Mouse (Mus musculus) stomach, postnatal 0 days (tissue): ENCODE measurements at regions not wholly inside any gene's neighbourhood (a gene's known extent, or its start where the extent isn't known, plus 50 kb on each side); places are given as distances from the start of the nearest gene placed in this dataset.
A peak's percentile ranks its signal among the peaks of the same experiment; 100 is the strongest.

Experiments used
- ATAC-seq: fragments of 200-750 bp; cut with Nextera tagmentation; 2 replicates; pipeline ENCODE4 v1.8.0; 2017; ENCODE audit not compliant: low FRiP score, low TSS enrichment
- DNase-seq: peaks from one replicate; pipeline ENCODE4 v3.0.0-alpha.2; 2016; ENCODE audit warnings: low spot score
- H3K27ac ChIP-seq: fragments of 300-500 bp; sonication (generic); replicated peaks from 2 replicates; pipeline ENCODE4 v1.5.1; 2014; ENCODE audit warnings: mild to moderate bottlenecking, control low read depth
- H3K27me3 ChIP-seq: fragments of 300-500 bp; sonication (generic); 2 replicates; pipeline ENCODE4 v1.6.1; 2014; ENCODE audit warnings: low read length; ENCODE audit not compliant: control insufficient read depth, insufficient read depth
- H3K36me3 ChIP-seq: fragments of 300-500 bp; sonication (generic); 2 replicates; pipeline ENCODE4 v1.6.1; 2014; ENCODE audit warnings: low read length, mixed read lengths; ENCODE audit not compliant: control insufficient read depth, insufficient read depth
- H3K4me1 ChIP-seq: fragments of 300-500 bp; sonication (generic); replicated peaks from 2 replicates; pipeline ENCODE4 v1.6.1; 2014; ENCODE audit warnings: antibody characterized with exemption; ENCODE audit not compliant: control insufficient read depth, insufficient read depth
- H3K4me2 ChIP-seq: fragments of 300-500 bp; sonication (generic); replicated peaks from 2 replicates; pipeline ENCODE4 v1.6.1; 2014; ENCODE audit warnings: low read depth, mild to moderate bottlenecking, control low read depth, moderate library complexity
- H3K4me3 ChIP-seq: fragments of 300-500 bp; sonication (generic); 2 replicates; pipeline ENCODE4 v1.5.1; 2014; ENCODE audit warnings: low read depth, low read length, control low read depth
- H3K9ac ChIP-seq: fragments of 300-500 bp; sonication (generic); 2 replicates; pipeline ENCODE4 v1.6.1; 2014; ENCODE audit warnings: mild to moderate bottlenecking, low read length, control low read depth, mixed read lengths
- H3K9me3 ChIP-seq: fragments of 300-500 bp; sonication (generic); 2 replicates; pipeline ENCODE4 v1.6.1; 2016; ENCODE audit warnings: low read length; ENCODE audit not compliant: control insufficient read depth
- CTCF ChIP-seq: IDR thresholded peaks from 2 replicates; pipeline ENCODE4 v1.5.1; 2016; ENCODE audit warnings: antibody characterized with exemption, low read depth, mild to moderate bottlenecking, moderate library complexity
- EP300 ChIP-seq: optimal IDR thresholded peaks from 2 replicates; pipeline ENCODE3; 2016; ENCODE audit warnings: antibody characterized with exemption
- WGBS: fragments of 180-500 bp; shearing (Covaris S2); extraction: QIAGEN DNeasy Blood & Tissue Kit; methylation state at CpG from one replicate; pipeline ENCODE4 v1.1.7; 2014; 5-methylcytosine and 5-hydroxymethylcytosine counted together

DNA sequence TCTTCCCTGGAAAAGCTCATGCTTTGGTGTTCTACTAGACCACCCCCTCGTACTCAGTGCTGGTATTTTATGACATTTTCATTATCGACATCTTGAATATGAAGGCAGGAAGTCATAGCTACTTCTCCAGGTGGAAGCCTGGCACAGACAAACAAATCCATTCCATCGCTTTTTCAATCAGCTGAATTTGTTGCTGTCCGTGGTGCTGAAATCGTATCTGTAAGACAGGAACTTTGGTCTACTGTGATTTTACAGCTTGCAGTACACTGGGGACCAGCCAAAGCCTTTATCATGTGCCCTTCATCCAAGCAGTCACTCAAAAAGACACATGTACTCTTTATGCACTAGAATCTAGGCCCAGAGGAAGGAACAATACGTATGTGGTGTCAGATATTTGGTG lies 143.3 kb downstream of the Nmur2 start:
- Histone ChIP-seq H3K9ac (no peak overlapping the region), H3K9me3 (no peaks in the 10 kb centered on the region), H3K4me2 (no peak overlapping the region), H3K4me1 (no peaks in the 10 kb centered on the region), H3K27ac (no peak overlapping the region), H3K4me3 (no peak overlapping the region), H3K36me3 (no peaks in the 10 kb centered on the region), H3K27me3 (no peaks in the 10 kb centered on the region)
- ATAC-seq (no peak), DNase-seq (peak; percentile 30)
- WGBS: 14% methylated on average over 6 of the region's 6 CpGs
- TF ChIP-seq CTCF (no peak), EP300 (no peak)

DNA sequence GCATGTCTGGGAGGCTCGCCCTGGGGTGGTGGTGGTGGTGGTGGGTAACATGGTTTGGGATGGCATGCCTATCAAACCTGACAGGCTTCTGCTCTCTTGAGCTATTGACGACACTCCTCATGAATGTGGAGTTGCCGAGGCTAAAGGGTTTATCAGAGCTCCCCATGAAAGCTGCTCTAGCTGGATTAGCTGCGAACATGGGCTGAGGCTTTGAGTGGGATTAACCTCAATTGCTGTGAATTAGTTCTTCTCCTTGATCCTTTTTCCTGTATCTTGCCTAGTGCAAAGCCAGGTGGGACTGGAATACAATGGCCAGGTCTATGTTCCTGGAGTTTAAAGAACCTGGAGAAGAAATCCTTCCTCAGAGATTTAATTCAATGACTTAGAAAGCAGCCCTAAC lies 150.6 kb downstream of the Nmur2 start:
- Histone ChIP-seq H3K4me1 (no peaks in the 10 kb centered on the region), H3K9ac (no peak overlapping the region), H3K4me2 (no peak overlapping the region), H3K9me3 (no peaks in the 10 kb centered on the region), H3K27me3 (no peaks in the 10 kb centered on the region), H3K36me3 (no peaks in the 10 kb centered on the region), H3K4me3 (no peak overlapping the region), H3K27ac (no peak overlapping the region)
- whole genome bisulfite sequencing: 64% methylated on average over 4 of the region's 4 CpGs
- DNase-seq (no peak), ATAC-seq (no peak)
- no peak for TF ChIP-seq CTCF
- TF ChIP-seq EP300: no peak

- no peaks in the 10 kb centered on the region for H3K9me3 ChIP-seq
- no peak overlapping the region for H3K27ac ChIP-seq
- H3K27me3 ChIP-seq: no peaks in the 10 kb centered on the region
- no peak overlapping the region for H3K4me3 ChIP-seq
- H3K4me2 ChIP-seq: no peak overlapping the region
- TF ChIP-seq EP300: no peak
- no peak for TF ChIP-seq CTCF
- no peak overlapping the region for H3K9ac ChIP-seq
- H3K4me1 ChIP-seq: no peaks in the 10 kb centered on the region
- no peaks in the 10 kb centered on the region for H3K36me3 ChIP-seq
- DNase-seq (no peak), ATAC-seq (no peak)
- WGBS: 93% methylated on average over 2 of the region's 2 CpGs
These were observed 162.2 kb downstream of the Nmur2 start for GRCm38 (mm10) chr11:55878631-55879030.

- WGBS: 53% methylated on average over 2 of the region's 2 CpGs
- TF ChIP-seq EP300: no peak
- TF ChIP-seq CTCF: no peak
- Histone ChIP-seq H3K36me3 (no peaks in the 10 kb centered on the region), H3K27ac (no peak overlapping the region), H3K4me1 (no peaks in the 10 kb centered on the region), H3K4me3 (no peak overlapping the region), H3K4me2 (no peak overlapping the region), H3K9ac (no peak overlapping the region), H3K27me3 (no peaks in the 10 kb centered on the region), H3K9me3 (no peaks in the 10 kb centered on the region)
- ATAC-seq (no peak), DNase-seq (no peak)
These were observed 173.7 kb downstream of the Nmur2 start for GRCm38 (mm10) chr11:55867141-55867540.

DNA sequence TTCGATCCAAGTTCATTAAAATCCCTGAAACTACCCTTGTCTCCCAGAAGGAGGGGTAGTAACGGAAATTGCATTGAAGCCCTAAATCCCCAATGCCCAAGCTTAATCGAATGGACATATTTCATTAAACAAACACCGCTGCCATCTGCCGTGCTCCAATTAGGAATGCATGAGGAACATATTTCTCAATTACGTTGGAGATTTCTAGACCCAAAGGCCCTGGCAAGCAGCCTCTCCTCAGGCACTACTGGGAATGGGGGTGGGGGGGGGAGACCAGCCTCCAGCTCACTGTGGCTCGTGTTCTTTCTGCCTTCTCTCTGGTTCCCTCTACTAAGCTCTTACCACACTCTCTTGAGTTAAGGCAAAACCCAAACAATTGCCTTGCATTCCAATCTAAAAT lies 181.6 kb downstream of the Nmur2 start:
- Histone ChIP-seq H3K4me3 (no peak overlapping the region), H3K27me3 (no peaks in the 10 kb centered on the region), H3K36me3 (no peaks in the 10 kb centered on the region), H3K4me2 (no peak overlapping the region), H3K27ac (no peak overlapping the region), H3K9ac (no peak overlapping the region), H3K4me1 (no peaks in the 10 kb centered on the region), H3K9me3 (no peaks in the 10 kb centered on the region)
- WGBS: 76% methylated on average over 7 of the region's 7 CpGs
- TF ChIP-seq EP300 (no peak), CTCF (no peak)
- DNase-seq (no peak), ATAC-seq (no peak)

DNA sequence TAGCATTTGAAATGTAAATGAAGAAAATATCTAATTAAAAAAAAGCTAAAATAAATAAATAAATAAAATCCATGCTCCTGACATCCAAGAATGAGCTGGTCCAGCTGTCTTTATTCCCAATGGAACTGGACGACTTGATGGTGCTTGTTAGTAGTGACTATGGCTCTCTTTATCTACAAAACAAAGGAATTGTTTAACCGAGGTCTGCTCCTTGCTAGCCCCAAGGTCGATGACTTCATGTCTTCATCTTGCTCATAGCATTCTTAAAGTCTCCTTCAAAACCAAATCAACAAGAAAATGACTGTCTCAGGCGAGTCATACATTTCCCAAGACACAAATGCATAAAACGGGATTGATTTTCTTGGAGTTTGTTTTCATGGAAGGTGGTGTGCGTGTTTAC lies 212.5 kb upstream of the Glra1 start:
- WGBS: 76% methylated on average over 6 of the region's 6 CpGs
- no peak for ATAC-seq
- TF ChIP-seq EP300 (no peak), CTCF (no peak)

GRCm38 (mm10) chr11:55816566-55816965 lies 208.6 kb upstream of the Glra1 start:
- no peaks in the 10 kb centered on the region for H3K36me3 ChIP-seq
- no peak for TF ChIP-seq CTCF
- TF ChIP-seq EP300: no peak
- no peak overlapping the region for H3K4me3 ChIP-seq
- H3K27ac ChIP-seq: no peak overlapping the region
- DNase-seq (no peak), ATAC-seq (no peak)
- H3K4me2 ChIP-seq: no peak overlapping the region
- no peaks in the 10 kb centered on the region for H3K27me3 ChIP-seq
- no peaks in the 10 kb centered on the region for H3K9me3 ChIP-seq
- H3K4me1 ChIP-seq: no peaks in the 10 kb centered on the region
- H3K9ac ChIP-seq: no peak overlapping the region

More for the DNA sequence above, 212.5 kb upstream of the Glra1 start:
- H3K4me3 ChIP-seq: no peak overlapping the region
- no peaks in the 10 kb centered on the region for H3K4me1 ChIP-seq
- no peak for DNase-seq
- H3K4me2 ChIP-seq: no peak overlapping the region
- no peaks in the 10 kb centered on the region for H3K9me3 ChIP-seq
- H3K36me3 ChIP-seq: no peaks in the 10 kb centered on the region
- H3K27me3 ChIP-seq: no peaks in the 10 kb centered on the region
- H3K9ac ChIP-seq: no peak overlapping the region
- H3K27ac ChIP-seq: no peak overlapping the region
